Mouse (Mus musculus) cerebellum, adult (tissue): ENCODE measurements around the gene Fmnl1.
"Not testable (repeated sequence)": the region's sequence is repeated elsewhere in the genome, so short reads cannot be mapped to it uniquely, and the experiment has no call there.

ENCODE experiments used
- ATAC-seq: cut with Nextera tagmentation; 2 replicates; pipeline ENCODE4 v1.9.2; 2017; ENCODE audit warnings: mild to moderate bottlenecking, moderate library complexity, mixed read lengths; ENCODE audit not compliant: insufficient number of reproducible peaks, low FRiP score, low TSS enrichment

Fmnl1 gene

GRCm38 (mm10) chr11:103215355-103215754 is 44.4 kb downstream of the Fmnl1 start:
- ATAC-seq: no peak

DNA sequence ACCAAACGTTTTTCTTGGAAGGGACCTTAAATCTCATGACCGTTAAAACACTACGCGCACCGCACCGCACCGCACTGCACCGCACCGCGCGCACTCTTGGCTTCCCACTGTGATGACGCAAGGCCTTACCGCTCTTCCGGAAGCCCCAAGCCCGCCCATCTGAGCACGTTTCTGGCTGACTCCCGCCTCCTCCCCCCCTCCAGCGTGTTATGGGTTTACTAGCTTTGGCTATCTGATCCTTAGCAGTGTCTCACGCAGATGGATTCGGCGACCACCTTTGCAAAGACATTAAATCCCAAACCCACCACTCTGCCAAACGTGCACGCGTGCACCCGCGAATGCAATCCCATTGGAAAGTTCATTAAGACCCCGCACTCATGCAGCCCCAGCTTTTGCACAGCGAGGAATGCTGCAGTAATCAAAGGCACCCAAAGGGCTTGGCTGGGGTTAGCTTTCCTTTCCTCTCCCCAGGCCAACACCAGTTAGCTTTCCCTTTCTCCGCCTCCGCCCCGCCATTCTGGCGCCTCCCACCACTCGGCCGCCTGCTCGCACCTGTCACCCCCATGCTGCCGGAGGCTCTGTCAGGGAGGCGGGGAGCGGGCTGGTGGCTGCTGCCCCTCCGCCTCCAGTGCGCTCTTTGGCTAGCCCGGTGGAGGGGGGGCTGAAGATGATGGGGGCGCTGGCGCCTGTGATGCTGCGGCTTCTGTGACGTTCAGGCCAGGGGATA is 47.0 kb downstream of the Fmnl1 start, which contains the start of gene Spata32:
Spata32 (minus strand) TSS at position 643 of the 727 bp plus-strand sequence.
- ATAC-seq: peak; percentile 86

GRCm38 (mm10) chr11:103218517-103218901 is 47.6 kb downstream of the Fmnl1 start:
- ATAC-seq: peak; percentile 33; the same call in 1 of the 2 replicates

DNA sequence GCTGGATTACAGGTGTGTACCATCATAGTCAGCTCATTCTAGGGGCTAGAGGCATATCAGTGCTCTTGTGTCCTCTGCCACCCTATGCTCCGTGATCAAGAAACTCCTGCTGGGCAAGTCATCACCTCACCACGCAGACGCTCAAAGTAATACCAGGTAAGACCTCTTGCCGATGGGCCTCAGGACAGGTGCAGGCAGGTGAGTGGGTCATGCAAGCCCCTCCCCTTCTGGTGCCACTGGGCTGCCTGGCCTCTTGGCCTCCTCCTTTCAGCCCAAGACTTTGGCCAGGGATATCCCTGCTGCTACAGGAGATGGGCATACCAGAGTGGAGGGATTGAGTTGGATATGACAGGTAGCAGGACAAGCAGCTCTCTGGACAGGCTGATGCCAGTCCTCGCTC is 48.4 kb downstream of the Fmnl1 start:
- no peak for ATAC-seq

DNA sequence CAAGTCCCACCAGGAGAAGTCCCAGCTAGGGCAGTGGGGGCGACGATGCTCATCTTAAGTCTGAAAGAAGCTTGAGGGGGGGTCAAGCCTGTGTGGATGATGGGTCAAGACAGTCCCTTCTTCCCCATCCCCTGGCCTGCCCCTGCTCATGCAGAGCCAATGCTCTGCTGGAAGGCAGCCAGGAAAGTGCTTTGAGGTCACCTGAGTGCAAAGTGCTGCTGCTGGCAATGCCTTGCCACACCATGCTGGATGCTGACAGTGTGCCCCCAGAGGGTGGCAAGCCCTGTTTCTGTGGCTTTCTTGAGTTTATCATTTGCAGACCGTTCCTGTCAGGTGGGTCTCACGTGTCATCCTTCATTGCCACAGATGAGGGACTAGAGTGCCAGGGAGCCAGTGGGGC is 49.1 kb downstream of the Fmnl1 start:
- no peak for ATAC-seq

DNA sequence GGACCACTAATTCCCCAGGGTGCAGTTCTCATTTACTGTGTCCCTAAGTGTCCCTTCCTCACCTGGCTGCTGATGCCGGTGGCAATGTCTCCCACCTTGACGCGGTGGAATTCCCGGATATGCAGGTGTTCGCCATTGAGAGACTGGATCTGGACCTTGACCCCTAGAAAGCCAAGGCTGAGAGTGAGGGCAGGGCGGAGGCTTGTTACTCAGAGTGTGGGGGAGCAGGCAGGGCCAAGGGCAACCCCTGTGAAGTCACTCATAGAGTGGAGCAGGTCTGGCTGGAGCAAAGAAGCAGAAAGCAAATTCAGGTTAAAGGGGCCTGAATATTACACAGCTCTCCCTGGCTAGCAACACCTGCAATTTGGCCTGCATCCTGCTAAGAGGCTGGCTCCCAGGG is 50.5 kb downstream of the Fmnl1 start:
- ATAC-seq: no peak

DNA sequence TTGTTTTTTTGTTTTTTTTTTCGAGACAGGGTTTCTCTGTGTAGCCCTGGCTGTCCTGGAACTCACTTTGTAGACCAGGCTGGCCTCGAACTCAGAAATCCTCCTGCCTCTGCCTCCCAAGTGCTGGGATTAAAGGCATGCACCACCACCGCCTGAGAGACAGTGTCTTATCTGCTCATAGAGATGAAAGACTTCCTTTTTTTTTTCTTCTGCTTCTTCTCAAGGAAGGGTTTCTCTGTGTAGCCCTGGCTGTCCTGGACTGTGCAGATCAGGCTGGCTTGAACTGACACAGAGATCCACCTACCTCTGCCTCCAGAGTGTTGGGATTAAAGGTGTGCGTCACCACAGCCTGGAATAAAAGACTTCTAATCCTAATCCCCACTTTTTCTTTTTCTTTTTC is 51.8 kb downstream of the Fmnl1 start:
- not testable (repeated sequence) for ATAC-seq

GRCm38 (mm10) chr11:103223444-103223843 is 52.5 kb downstream of the Fmnl1 start:
- no peak for ATAC-seq

- no peak for ATAC-seq
These were observed 53.1 kb downstream of the Fmnl1 start for GRCm38 (mm10) chr11:103223951-103224456.

- no peak for ATAC-seq
These were observed 58.7 kb downstream of the Fmnl1 start for GRCm38 (mm10) chr11:103229608-103230007.

GRCm38 (mm10) chr11:103230626-103231025 is 59.7 kb downstream of the Fmnl1 start:
- ATAC-seq: no peak

DNA sequence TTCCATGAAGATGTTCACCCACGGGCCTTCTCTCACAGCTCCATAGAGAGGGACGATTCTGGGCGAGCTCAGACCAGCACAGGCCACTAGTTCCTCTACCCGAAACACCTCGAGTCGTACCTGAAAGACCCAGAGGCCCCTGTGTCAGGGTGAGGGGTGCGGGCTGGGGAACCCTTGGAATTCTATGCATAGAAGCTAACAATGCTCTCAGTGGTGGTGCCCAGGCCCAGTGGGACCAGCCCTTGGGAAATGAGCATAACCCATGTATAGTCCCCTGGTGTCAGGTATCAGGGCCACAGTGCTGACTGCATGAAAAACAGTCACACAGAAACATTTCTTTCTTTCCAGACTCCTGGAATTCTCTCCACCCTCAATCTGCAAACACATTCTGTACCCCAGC is 60.5 kb downstream of the Fmnl1 start:
- no peak for ATAC-seq

- ATAC-seq: no peak
These were observed 62.1 kb downstream of the Fmnl1 start for GRCm38 (mm10) chr11:103232966-103233365.

DNA sequence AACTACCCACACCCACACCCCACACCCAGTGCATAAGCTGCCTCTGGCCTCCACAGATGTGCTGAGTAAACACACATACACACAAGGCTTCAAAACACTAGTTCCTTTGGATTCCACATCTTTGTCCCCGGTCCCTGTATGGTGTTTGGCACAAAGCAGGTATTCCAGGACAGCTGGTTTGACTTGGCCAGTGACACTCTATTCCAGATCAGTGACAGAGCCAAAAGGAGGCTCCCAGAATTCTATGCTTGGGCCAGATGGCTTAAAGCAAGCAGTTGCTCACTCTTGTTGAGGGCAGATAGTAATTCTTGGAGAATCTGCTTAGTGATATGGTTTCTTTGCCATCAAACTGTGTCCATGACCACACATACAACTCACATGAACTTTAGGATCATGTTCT is 63.5 kb downstream of the Fmnl1 start:
- ATAC-seq: no peak

DNA sequence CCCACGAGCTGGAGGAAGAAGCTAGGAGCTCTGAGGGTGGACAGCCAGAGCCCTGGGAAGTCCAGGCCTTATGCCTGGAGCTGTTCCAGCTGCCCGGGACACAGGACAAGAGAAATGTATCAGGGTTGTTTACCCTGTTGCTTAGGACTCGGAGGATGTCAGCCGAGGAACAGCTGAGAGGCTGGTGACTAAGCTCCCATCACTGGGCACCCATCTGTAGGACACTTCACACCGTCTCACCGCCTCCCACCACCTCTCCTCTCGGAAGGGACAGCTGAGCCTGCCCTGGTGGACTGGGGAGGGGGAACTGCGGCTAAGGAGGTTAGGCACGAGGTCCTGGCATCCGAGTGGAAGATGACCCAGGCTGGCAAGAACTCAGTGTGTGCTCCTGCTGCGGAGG is 64.8 kb downstream of the Fmnl1 start:
- no peak for ATAC-seq

DNA sequence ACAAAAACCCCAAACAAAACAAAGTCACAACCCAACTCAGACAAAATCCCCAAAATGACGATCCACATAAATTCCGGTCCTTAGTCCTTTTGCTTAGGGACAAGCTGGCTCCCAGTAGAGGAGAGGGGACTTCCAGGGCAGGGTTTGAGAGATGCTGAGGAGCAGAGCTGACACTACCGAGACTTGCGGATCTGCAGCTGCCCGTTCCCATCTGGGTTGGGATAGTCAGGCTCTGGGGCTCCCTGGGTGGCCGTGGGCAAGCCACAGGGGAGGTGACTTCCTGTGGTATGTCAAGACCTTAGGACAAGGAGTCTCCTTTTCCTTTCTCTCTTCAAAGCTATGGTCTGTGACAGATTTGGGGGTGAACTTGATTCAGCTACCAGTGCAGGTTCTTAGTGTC is 65.5 kb downstream of the Fmnl1 start:
- ATAC-seq: no peak

DNA sequence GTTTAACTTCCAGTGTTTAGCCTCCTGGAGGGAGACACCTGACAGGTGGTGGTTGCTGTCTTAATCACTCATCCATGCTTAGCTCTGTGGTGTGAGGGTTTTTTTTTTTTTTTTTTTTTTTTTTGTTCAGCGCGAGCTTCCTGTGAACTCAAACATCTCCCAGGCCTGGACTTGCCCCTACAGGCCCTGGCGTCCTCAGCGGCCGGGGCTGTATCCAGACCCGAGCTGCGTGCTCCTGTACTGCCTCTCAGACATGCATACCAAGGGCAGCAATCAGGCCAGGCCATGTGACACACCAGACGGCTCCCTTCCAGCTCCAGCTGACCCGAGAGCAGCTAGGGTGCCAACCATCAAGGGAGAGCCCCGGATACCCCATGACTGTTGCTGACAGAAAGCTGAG is 66.0 kb downstream of the Fmnl1 start:
- ATAC-seq: no peak

DNA sequence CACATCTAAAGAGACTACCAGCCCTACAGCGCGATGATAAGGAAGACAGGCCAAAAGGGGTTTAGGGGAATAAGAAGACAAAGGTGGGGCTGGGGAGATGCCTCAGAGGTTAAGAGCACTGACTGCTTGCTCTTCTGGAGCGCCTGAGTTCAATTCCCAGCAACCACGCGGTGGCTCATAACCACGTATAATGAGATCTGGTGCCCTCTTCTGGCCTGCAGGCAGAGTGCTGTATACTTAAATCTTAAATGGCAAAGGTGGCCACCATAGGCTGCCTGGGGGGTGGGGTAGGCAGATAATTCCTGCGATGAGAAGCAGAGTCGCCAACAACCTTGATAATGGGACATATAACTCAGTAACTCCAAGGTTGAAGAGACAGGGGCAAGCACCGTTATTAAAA is 66.8 kb downstream of the Fmnl1 start:
- ATAC-seq: no peak

DNA sequence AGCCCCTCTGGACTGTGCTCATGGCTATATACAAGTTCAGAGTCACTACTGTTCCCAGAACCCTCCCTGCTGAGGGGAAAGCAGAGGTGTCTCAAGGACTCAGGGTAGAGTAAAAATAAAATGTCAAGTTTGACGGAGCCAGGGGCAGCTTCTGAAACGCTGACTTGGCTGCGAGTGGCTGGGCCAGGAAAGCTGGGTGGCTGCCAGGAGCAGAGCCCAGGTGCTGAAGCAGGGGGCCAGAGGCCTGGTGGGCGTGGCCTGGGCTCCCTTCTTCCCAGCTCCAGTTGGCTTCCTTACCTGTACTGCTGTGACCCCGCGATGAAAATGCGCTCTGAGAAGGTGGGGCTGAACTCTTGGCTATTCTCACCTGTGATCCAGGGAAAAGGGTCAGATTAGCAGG is 69.8 kb downstream of the Fmnl1 start:
- ATAC-seq: no peak

DNA sequence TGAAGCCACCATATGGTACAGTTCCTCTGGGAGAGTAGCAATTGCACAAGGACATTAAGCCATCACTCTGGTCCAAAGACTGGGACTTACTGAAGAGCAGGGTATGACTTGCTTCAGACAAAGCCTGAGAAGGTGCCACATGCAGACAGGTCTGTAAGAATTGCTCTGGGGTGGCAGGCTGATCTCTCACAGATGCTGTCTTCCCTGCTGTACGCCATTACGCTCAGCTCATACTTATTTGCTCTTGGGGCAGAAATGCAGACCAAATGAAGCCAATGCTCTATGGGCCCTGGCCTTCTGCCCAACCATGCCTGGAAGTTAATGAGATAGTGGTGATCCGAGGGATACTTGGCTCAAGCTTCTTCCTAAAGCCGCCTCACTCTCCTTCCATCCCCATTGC is 73.9 kb downstream of the Fmnl1 start:
- ATAC-seq: no peak

- ATAC-seq: no peak; the same call in 1 of the 2 replicates
These were observed 75.3 kb downstream of the Fmnl1 start for GRCm38 (mm10) chr11:103246081-103246730.
